Comparison of ENCODE assay signal across 10 mouse cellular contexts in genomic region chr6:124640997-124641396, GRCm38 (mm10). TPM values are rescaled to one million over a fixed set of nuclear protein-coding genes. Genes with fewer than 3 reads are reported as not detected.
DNase-seq lines count a peak whose midpoint lies in the region; ATAC-seq and TF ChIP-seq lines count a peak whose summit lies in the region.
"Had no signal": no experiment of that assay in that cellular context is flagged by ENCODE, and none has a peak within 500 bp of the region (broad histone marks: within the 10 kb centered on the region; RNA-seq: fewer than 3 reads in every experiment).

No protein-coding gene starts in this region.

- no peak for TF ChIP-seq POLR2A in cerebellum, adult 2 months (IDR thresholded peaks at IDR 0.05; ENCODE audit: borderline replicate concordance, insufficient read depth, low read length)

- peak; percentile 13 to 60 for DNase-seq in heart, adult 9 months (ENCODE audit: low spot score in 2 of 2)
- peak; percentile 31 for DNase-seq in MN1 (ENCODE audit: low spot score)
- DNase-seq in cerebellum, adult 2 months, result peak; percentile 63 to 78
- DNase-seq in left cerebral cortex, adult 2 months (ENCODE audit: extremely low spot score in 1 of 2, low spot score in 2 of 2), result peak in 1 of 2 experiments; percentile 41
- DNase-seq in natural killer cell, adult 2 months (ENCODE audit: low spot score in 2 of 2), result peak; percentile 45 to 73
- peak; percentile 46 to 50 for DNase-seq in thymus, adult 18-20 months

- no peak overlapping the region for H3K4me2 ChIP-seq in heart, embryonic 12.5 days
- H3K4me2 ChIP-seq: embryonic facial prominence, embryonic 15.5 days had no signal

- intact Hi-C loops in left cerebral cortex, adult 2 months (cut with DNase I), result loop anchor here (5.0 kb wide), 1 partner anchor 149 kb away; the partner anchor contains the start of gene C1rl

- no peak overlapping the region for H3K4me3 ChIP-seq in heart, embryonic 12.5 days
- H3K4me3 ChIP-seq in cerebellum, adult 2 months (replicated peaks; ENCODE audit: insufficient read depth, low read depth, low read length), result no peak overlapping the region
- no peak overlapping the region for H3K4me3 ChIP-seq in left cerebral cortex, adult 2 months
- H3K4me3 ChIP-seq: embryonic facial prominence, embryonic 15.5 days; megakaryocyte, embryonic 14.5 days had no signal

- WGBS in heart, embryonic 12.5 days, result 28% methylated on average over 8 of the region's 8 CpGs
- WGBS in cerebellum, adult 2 months, result 43% methylated on average over 8 of the region's 8 CpGs

- no peak for ATAC-seq in heart, embryonic 12.5 days (ENCODE audit: insufficient number of reproducible peaks, low FRiP score)
- peak; percentile 46 for ATAC-seq in granulocyte monocyte progenitor cell, adult 5-6 weeks (replicated peaks; ENCODE audit: poor library complexity, severe bottlenecking)

- H3K9ac ChIP-seq in heart, embryonic 12.5 days, result no peak overlapping the region
- H3K9ac ChIP-seq: embryonic facial prominence, embryonic 15.5 days had no signal

- peak; percentile 74 for TF ChIP-seq CTCF in cerebellum, adult 2 months (IDR thresholded peaks at IDR 0.05; ENCODE audit: borderline replicate concordance, insufficient read depth, low read depth, low read length)
- peak; percentile 80 for TF ChIP-seq CTCF in left cerebral cortex, adult 2 months (IDR thresholded peaks at IDR 0.05)

- no peaks in the 10 kb centered on the region for H3K4me1 ChIP-seq in heart, embryonic 12.5 days (replicated peaks)
- H3K4me1 ChIP-seq in cerebellum, adult 2 months (ENCODE audit: control insufficient read depth, insufficient read depth, low read length), result no peaks in the 10 kb centered on the region
- H3K4me1 ChIP-seq: embryonic facial prominence, embryonic 15.5 days had no signal

- no peaks in the 10 kb centered on the region for H3K36me3 ChIP-seq in heart, embryonic 12.5 days
- H3K36me3 ChIP-seq: embryonic facial prominence, embryonic 15.5 days had no signal

- H3K27me3 ChIP-seq in heart, embryonic 12.5 days (replicated peaks), result no peaks in the 10 kb centered on the region
- no peaks in the 10 kb centered on the region for H3K27me3 ChIP-seq in cerebellum, adult 2 months (ENCODE audit: control insufficient read depth, insufficient read depth, low read length)
- H3K27me3 ChIP-seq: embryonic facial prominence, embryonic 15.5 days; megakaryocyte, embryonic 14.5 days had no signal

- no peaks in the 10 kb centered on the region for H3K9me3 ChIP-seq in heart, embryonic 12.5 days (replicated peaks)
- H3K9me3 ChIP-seq: embryonic facial prominence, embryonic 15.5 days had no signal

- no peak overlapping the region for H3K27ac ChIP-seq in heart, embryonic 12.5 days (ENCODE audit: poor library complexity, severe bottlenecking)
- no peak overlapping the region for H3K27ac ChIP-seq in cerebellum, adult 2 months (ENCODE audit: insufficient read depth, low read length)
- H3K27ac ChIP-seq in left cerebral cortex, adult 2 months, result no peak overlapping the region
- H3K27ac ChIP-seq: embryonic facial prominence, embryonic 15.5 days had no signal

RNA-seq across cellular contexts. Expression of gene C1s2, which starts 5.1 kb away (rescaled TPM):
- polyA plus RNA-seq in heart, embryonic 12.5 days (2016; fragmentation: Nextera tagmentation; extraction: Ambion mirVana), result not detected in 2 replicates
- 0.17 and 0.18 TPM in 2 replicates for polyA plus RNA-seq in cerebellum, adult 2 months (2012; rRNA removed)
- total RNA-seq in granulocyte monocyte progenitor cell, adult 5-6 weeks (2014; fragmentation: Nextera tagmentation), result not detected in 2 replicates
- total RNA-seq in granulocyte monocyte progenitor cell, adult 5-6 weeks (2017), result not detected in 2 replicates
- total RNA-seq in left cerebral cortex, adult 2 months (2021), result under 1 TPM; 0.23 to 0.36 TPM

RNA-seq across cellular contexts. Expression of gene Lpcat3, which starts 21.8 kb away (rescaled TPM):
- 37.4 and 40.0 TPM in 2 replicates for polyA plus RNA-seq in heart, embryonic 12.5 days (2016; fragmentation: Nextera tagmentation; extraction: Ambion mirVana)
- polyA plus RNA-seq in cerebellum, adult 2 months (2012; rRNA removed), result 56.4 and 60.0 TPM in 2 replicates
- total RNA-seq in granulocyte monocyte progenitor cell, adult 5-6 weeks (2014; fragmentation: Nextera tagmentation), result 38.3 and 52.1 TPM in 2 replicates
- 23.1 and 29.3 TPM in 2 replicates for total RNA-seq in granulocyte monocyte progenitor cell, adult 5-6 weeks (2017)
- 10 to 100 TPM; 20.5 to 21.5 TPM for total RNA-seq in left cerebral cortex, adult 2 months (2021)
